Mouse (Mus musculus): ENCODE data around the gene Fbll1. TPM values are rescaled to one million over a fixed set of nuclear protein-coding genes. Genes with fewer than 3 reads are reported as not detected.
"Not testable (repeated sequence)": the region's sequence is repeated elsewhere in the genome, so short reads cannot be mapped to it uniquely, and the experiment has no call there.

Gene Fbll1
- polyA plus RNA-seq (2017; shearing (Covaris generic)) = not detected

- ATAC-seq = no peak
Measured at GRCm38 (mm10) chr11:35798874-35799273, at the start of gene Fbll1. TSS of gene Fbll1 (minus strand) at chr11:35798884.

- ATAC-seq = no peak
Measured at GRCm38 (mm10) chr11:35844299-35844698, 45.6 kb upstream of the Fbll1 start.

- not testable (repeated sequence) for ATAC-seq
Measured at GRCm38 (mm10) chr11:35842560-35842959, 43.9 kb upstream of the Fbll1 start.

- ATAC-seq = peak; percentile 49
Measured at GRCm38 (mm10) chr11:35841738-35842325, 43.1 kb upstream of the Fbll1 start.

- ATAC-seq = not testable (repeated sequence)
Measured at GRCm38 (mm10) chr11:35840806-35841205, 42.1 kb upstream of the Fbll1 start.

GRCm38 (mm10) chr11:35840282-35840681 is 41.6 kb upstream of the Fbll1 start:
- no peak for ATAC-seq

GRCm38 (mm10) chr11:35838345-35839338 is 40.0 kb upstream of the Fbll1 start:
- ATAC-seq = peak; percentile 30

- ATAC-seq = no peak
Measured at GRCm38 (mm10) chr11:35837156-35838126, 38.8 kb upstream of the Fbll1 start.

GRCm38 (mm10) chr11:35834022-35834760 is 35.5 kb upstream of the Fbll1 start, which contains the start of gene Rars:
TSS of gene Rars (minus strand) at chr11:35834506.
- peak; percentile 97 for ATAC-seq

GRCm38 (mm10) chr11:35833270-35833669 is 34.6 kb upstream of the Fbll1 start:
- no peak for ATAC-seq

GRCm38 (mm10) chr11:35832139-35832538 is 33.5 kb upstream of the Fbll1 start:
- no peak for ATAC-seq

GRCm38 (mm10) chr11:35827714-35828113 is 29.0 kb upstream of the Fbll1 start:
- no peak for ATAC-seq

- no peak for ATAC-seq
Measured at GRCm38 (mm10) chr11:35816316-35816715, 17.6 kb upstream of the Fbll1 start.

- ATAC-seq = no peak
Measured at GRCm38 (mm10) chr11:35811458-35811857, 12.8 kb upstream of the Fbll1 start.

- no peak for ATAC-seq
Measured at GRCm38 (mm10) chr11:35801332-35801731, 2.6 kb upstream of the Fbll1 start.

- ATAC-seq = no peak
Measured at GRCm38 (mm10) chr11:35798495-35798820, 226 bp downstream of the Fbll1 start.

GRCm38 (mm10) chr11:35797751-35798494 is 761 bp downstream of the Fbll1 start:
- no peak for ATAC-seq

- not testable (repeated sequence) for ATAC-seq
Measured at GRCm38 (mm10) chr11:35792800-35793199, 5.9 kb downstream of the Fbll1 start.

GRCm38 (mm10) chr11:35788443-35788842 is 10.2 kb downstream of the Fbll1 start:
- no peak for ATAC-seq

- no peak for ATAC-seq
Measured at GRCm38 (mm10) chr11:35784537-35784936, 14.1 kb downstream of the Fbll1 start.

- ATAC-seq = no peak
Measured at GRCm38 (mm10) chr11:35784002-35784401, 14.7 kb downstream of the Fbll1 start.
